Mouse (Mus musculus) kidney, embryonic 16.5 days (tissue): ENCODE results near the gene Gm20538. TPM values are rescaled to one million over a fixed set of nuclear protein-coding genes. Genes with fewer than 3 reads are reported as not detected.
A peak's percentile ranks its signal among the peaks of the same experiment; 100 is the strongest.

ENCODE experiments used
- ATAC-seq: fragments of 200-750 bp; cut with Nextera tagmentation; 2 replicates; pipeline ENCODE4 v1.8.0; 2017; ENCODE audit warnings: moderate TSS enrichment; ENCODE audit not compliant: low FRiP score, low TSS enrichment
- H3K27ac ChIP-seq: fragments of 300-500 bp; sonication (generic); 2 replicates; pipeline ENCODE4 v1.5.1; 2014; ENCODE audit warnings: low read length
- H3K27me3 ChIP-seq: fragments of 300-500 bp; sonication (generic); 2 replicates; pipeline ENCODE4 v1.6.1; 2014; ENCODE audit warnings: low read length, control low read depth, mixed read lengths; ENCODE audit not compliant: insufficient read depth
- H3K36me3 ChIP-seq: fragments of 300-500 bp; sonication (generic); 2 replicates; pipeline ENCODE4 v1.6.1; 2014; ENCODE audit warnings: low read length, control low read depth, mixed read lengths; ENCODE audit not compliant: insufficient read depth
- H3K4me1 ChIP-seq: fragments of 300-500 bp; sonication (generic); 2 replicates; pipeline ENCODE4 v1.6.1; 2014; ENCODE audit warnings: low read length, control low read depth, mixed read lengths; ENCODE audit not compliant: insufficient read depth
- H3K4me2 ChIP-seq: fragments of 300-500 bp; sonication (generic); replicated peaks from 2 replicates; pipeline ENCODE4 v1.6.1; 2014; ENCODE audit warnings: low read depth, low read length
- H3K4me3 ChIP-seq: fragments of 300-500 bp; sonication (generic); 2 replicates; pipeline ENCODE4 v1.5.1; 2014; ENCODE audit warnings: mild to moderate bottlenecking, low read length
- H3K9ac ChIP-seq: fragments of 300-500 bp; sonication (generic); replicated peaks from 2 replicates; pipeline ENCODE4 v1.6.1; 2014; ENCODE audit warnings: low read length
- H3K9me3 ChIP-seq: fragments of 300-500 bp; sonication (generic); 2 replicates; pipeline ENCODE4 v1.6.1; 2016; ENCODE audit warnings: low read length, control low read depth
- WGBS: fragments of 180-500 bp; shearing (Covaris S2); extraction: QIAGEN DNeasy Blood & Tissue Kit; methylation state at CpG from one replicate; pipeline ENCODE4 v1.1.7; 2014; 5-methylcytosine and 5-hydroxymethylcytosine counted together
- polyA plus RNA-seq: library from polyadenylated mRNA; unstranded; fragments of >200 nt; fragmentation: Nextera tagmentation; extraction: Ambion mirVana; gene quantifications from 2 replicates; pipeline ENCODE4 v1.2.1, GENCODE M21; 2015

Gene Gm20538
- polyA plus RNA-seq, 1 experiment from 2014 or later, result 1.2 TPM

DNA sequence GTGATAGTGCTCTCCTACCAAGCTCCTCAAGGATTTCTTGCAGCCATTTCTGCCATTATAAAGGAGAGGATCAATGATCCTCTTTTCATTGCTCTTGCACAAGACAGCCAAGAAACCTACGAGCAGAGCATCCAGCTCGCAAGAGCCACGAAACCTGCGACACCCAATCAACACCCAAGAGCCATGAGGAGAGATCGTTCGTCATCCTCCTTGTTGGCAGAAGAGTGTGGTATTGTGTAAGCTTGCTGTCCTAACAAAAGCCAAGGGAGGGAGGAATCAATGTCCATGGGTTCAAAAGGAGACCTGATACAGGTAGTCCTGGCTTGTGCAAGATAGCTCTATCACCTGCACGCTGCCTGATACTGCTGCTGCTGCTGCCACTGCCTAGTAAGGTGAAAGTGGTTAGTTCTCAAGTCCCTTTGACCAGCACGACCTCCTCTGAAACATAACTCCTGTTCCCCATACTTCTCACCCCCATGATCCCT, 9.9 kb downstream of the Gm20538 start:
- H3K9me3 ChIP-seq, result peaks cover 6% of the 10 kb centered on the region; the same call in 1 of the 2 replicates
- peaks cover 9% of the 10 kb centered on the region; the same call in 1 of the 2 replicates for H3K4me1 ChIP-seq
- H3K9ac ChIP-seq, result no peak overlapping the region
- H3K36me3 ChIP-seq, result no peaks in the 10 kb centered on the region
- H3K4me2 ChIP-seq, result no peak overlapping the region
- ATAC-seq, result no peak
- WGBS, result 84% methylated on average over 8 of the region's 8 CpGs
- no peak overlapping the region for H3K27ac ChIP-seq
- no peaks in the 10 kb centered on the region for H3K27me3 ChIP-seq
- H3K4me3 ChIP-seq, result no peak overlapping the region

DNA sequence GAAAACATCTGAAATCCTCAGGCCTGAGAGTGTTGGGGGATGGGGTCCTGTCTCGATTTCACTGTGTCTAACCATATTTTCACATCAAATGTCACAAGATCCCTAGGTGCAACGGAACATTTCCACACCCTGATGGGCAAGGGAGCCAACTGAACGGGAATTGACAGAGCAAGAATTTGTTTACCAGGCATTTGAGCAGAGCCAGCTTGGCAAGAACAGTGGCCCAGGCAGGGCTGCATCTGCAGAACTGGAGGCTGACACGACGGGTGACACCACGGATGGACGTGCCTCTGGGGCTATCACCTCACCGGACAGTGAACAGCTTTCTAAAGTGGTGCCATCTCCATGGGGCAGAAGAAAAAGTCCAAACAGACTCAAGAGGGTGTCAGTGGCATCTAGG, 15.2 kb downstream of the Gm20538 start:
- H3K4me1 ChIP-seq, result peaks cover 8% of the 10 kb centered on the region; the same call in 1 of the 2 replicates
- H3K36me3 ChIP-seq, result no peaks in the 10 kb centered on the region
- H3K27me3 ChIP-seq, result no peaks in the 10 kb centered on the region
- ATAC-seq, result no peak
- H3K4me2 ChIP-seq, result no peak overlapping the region
- H3K9ac ChIP-seq, result no peak overlapping the region
- 59% methylated on average over 8 of the region's 8 CpGs for WGBS
- no peak overlapping the region for H3K4me3 ChIP-seq
- H3K27ac ChIP-seq, result no peak overlapping the region
- H3K9me3 ChIP-seq, result peaks cover 6% of the 10 kb centered on the region; the same call in 1 of the 2 replicates

DNA sequence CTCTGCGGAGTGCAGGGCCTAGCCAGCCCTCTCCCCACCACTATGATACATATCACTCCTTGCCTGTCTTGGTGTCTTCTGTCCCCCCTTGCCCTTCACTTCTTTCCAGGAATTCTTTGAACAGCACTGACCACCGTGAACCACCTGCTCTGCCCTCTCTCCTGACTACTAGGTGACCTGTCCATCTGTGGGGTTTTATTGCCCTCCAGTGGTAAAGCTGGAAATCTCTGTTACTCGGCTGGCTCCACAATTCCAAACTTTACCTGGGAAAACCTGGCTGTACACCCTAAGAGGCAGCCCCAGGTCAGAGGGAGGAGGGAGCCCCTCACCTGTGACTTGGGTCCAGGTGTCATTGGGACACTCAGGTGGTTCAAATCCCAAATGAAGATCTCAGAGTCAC, 17.3 kb downstream of the Gm20538 start:
- no peaks in the 10 kb centered on the region; the same call in 1 of the 2 replicates for H3K27me3 ChIP-seq
- ATAC-seq, result no peak
- 34% methylated on average over 3 of the region's 3 CpGs for WGBS
- H3K4me1 ChIP-seq, result peaks cover 8% of the 10 kb centered on the region; the same call in 1 of the 2 replicates
- no peak overlapping the region for H3K4me2 ChIP-seq
- H3K4me3 ChIP-seq, result no peak overlapping the region
- no peaks in the 10 kb centered on the region for H3K9me3 ChIP-seq
- no peak overlapping the region for H3K27ac ChIP-seq
- no peak overlapping the region for H3K9ac ChIP-seq
- no peaks in the 10 kb centered on the region for H3K36me3 ChIP-seq

DNA sequence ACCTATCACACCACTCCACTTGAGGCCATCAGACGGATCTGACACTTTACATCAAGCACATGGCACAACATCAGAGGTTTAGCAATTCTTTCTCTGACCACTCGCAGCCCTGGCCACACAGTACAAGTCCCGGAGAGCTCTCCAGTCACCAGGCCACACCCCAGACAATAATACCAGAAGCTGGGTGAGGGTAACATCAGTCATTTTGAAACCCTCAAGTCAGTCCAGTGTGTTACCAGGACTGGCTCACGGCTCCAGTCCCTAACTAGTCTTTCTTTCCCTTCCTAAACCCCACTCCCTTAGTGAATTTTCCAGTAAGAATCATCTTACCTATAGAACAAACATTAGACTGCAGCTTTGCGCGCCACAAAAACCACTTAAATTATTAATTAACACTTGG, 22.6 kb downstream of the Gm20538 start:
- no peak overlapping the region for H3K4me3 ChIP-seq
- H3K27ac ChIP-seq, result no peak overlapping the region
- H3K4me2 ChIP-seq, result no peak overlapping the region
- H3K9ac ChIP-seq, result no peak overlapping the region
- H3K27me3 ChIP-seq, result no peaks in the 10 kb centered on the region; the same call in 1 of the 2 replicates
- no peak for ATAC-seq
- H3K4me1 ChIP-seq, result peaks cover 8% of the 10 kb centered on the region; the same call in 1 of the 2 replicates
- 82% methylated on average over 6 of the region's 6 CpGs for WGBS
- H3K36me3 ChIP-seq, result no peaks in the 10 kb centered on the region
- H3K9me3 ChIP-seq, result no peaks in the 10 kb centered on the region

DNA sequence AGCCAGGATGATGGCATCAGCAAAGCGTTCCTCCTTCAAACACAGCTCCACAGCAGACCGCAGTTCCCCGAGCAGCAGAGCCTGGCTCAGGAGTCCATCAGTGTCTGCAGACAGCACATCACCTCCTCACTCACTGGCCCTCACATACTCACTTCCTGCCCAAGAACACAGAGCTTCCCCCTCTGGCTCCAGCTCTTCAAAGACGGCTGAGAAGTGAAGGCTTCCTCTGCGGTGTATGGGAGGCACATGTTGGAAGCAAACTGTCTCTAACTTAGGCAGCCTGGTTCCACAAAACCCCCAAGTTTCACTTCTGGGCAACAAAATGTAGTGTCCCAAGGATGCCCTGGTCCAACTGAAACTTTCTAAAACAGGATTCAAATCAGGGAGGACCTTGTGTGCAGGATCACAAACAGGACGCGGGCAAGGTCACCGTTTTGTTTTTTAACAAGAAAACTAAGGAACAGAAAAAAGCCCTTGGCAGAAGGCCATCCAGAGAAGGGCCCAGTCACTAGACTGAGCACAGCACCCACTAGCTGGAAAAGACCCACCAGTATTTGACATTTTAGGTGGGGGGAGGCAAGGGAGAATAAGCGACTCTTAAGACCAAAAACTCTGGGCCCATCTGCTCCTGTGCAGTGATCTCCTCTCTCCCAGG, 27.0 kb downstream of the Gm20538 start:
- Histone ChIP-seq H3K4me1 (no peaks in the 10 kb centered on the region), H3K27ac (no peak overlapping the region), H3K4me3 (no peak overlapping the region), H3K27me3 (no peaks in the 10 kb centered on the region), H3K9me3 (no peaks in the 10 kb centered on the region), H3K36me3 (no peaks in the 10 kb centered on the region), H3K9ac (no peak overlapping the region), H3K4me2 (no peak overlapping the region)
- ATAC-seq, result no peak
- WGBS, result 71% methylated on average over 9 of the region's 9 CpGs

DNA sequence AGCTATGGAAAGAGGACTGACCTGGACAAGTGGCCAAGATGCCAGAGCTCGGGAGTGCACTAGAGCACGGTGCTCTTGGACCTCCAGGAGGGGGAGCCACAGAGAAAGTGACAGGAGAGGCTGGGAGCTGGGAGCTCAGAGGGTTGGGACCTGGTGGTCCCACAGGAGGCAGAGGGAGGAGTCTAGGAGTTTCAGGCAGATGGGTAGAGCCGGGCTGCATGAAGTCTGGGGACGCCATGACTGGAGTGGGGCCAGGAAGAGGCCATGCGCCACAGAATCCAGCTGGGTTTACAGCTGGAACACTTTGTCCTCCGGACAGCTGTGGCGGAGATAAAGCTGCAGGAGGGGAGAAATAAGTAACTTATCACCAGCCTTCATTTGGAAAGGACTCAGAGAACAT, 33.5 kb downstream of the Gm20538 start:
- H3K9me3 ChIP-seq, result no peaks in the 10 kb centered on the region
- H3K4me1 ChIP-seq, result peaks cover 49% of the 10 kb centered on the region
- H3K36me3 ChIP-seq, result no peaks in the 10 kb centered on the region
- no peak overlapping the region; the same call in 1 of the 2 replicates for H3K9ac ChIP-seq
- peak; percentile 75 for ATAC-seq
- 13% methylated on average over 7 of the region's 7 CpGs for WGBS
- 0 out of 2 replicates have a peak, but pooled peaks cover 3% of the 10 kb centered on the region for H3K27me3 ChIP-seq
- peak overlapping the region; percentile 13; the same call in 1 of the 2 replicates for H3K27ac ChIP-seq
- H3K4me3 ChIP-seq, result no peak overlapping the region
- H3K4me2 ChIP-seq, result no peak overlapping the region

DNA sequence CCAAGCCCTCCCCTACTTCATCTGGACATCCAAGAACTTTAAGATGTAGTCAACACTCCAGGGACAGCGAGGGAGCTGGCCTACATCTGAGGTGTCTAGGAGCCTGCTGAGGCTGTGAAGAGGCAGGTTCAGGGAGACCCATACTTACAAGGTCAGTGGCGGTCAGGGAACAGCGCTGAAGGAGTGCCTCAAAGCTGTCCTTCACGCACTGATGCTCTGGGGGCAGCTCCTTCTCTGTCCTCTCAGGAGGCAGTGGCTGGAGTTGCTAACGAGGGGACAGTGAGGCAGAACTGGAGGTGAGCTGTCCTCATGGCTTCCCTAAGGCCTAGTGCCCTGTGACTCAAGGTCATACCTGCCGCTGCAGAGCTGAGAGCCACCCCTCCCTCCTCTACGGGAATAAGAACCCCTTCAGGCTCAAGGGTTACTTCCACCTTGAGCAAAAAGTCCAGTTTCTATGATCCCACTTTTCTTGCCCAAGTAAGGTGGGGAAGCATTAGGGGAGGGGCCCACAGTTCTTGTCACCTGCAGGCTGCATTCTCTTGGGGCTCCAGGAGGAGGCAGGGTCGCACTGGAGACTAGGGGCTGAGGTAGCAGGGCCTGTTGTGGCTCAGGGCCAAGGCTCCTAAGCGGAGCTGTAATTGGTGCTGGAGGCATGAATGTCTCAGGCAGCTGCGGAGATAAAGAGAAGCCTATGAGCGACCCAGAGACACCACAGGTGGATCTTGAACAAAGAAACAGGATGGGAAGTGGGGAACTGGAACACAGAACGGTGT, 34.4 kb downstream of the Gm20538 start:
- 55% methylated on average over 12 of the region's 12 CpGs for WGBS
- Histone ChIP-seq H3K9me3 (no peaks in the 10 kb centered on the region), H3K4me1 (peaks cover 58% of the 10 kb centered on the region), H3K4me3 (no peak overlapping the region), H3K36me3 (no peaks in the 10 kb centered on the region), H3K27ac (0 out of 2 replicates have a peak overlapping the region, but pooled peaks have one; percentile 31), H3K4me2 (no peak overlapping the region), H3K27me3 (0 out of 2 replicates have a peak, but pooled peaks cover 3% of the 10 kb centered on the region), H3K9ac (no peak overlapping the region)
- ATAC-seq, result peak; percentile 29; the same call in 1 of the 2 replicates

DNA sequence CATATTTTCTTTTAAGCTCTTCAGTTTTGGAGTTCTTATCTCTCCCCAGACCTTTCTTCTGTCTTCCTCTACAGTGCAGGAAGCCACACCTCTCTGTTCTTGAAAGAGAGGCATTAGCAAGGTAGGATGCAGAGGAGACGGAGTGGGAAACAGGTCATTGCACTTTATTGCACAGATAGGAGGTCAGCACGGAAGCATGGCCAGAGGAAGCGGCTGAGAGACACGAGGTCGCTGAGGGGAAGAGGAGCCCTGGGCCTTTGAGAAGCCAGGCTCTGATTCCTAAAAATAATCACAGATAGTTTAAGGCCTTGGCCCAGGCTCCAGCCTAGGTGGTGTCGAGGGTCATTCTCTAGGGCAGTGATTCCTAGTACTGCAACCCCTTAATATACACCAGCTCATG, 36.9 kb downstream of the Gm20538 start:
- Histone ChIP-seq H3K27me3 (peaks cover 22% of the 10 kb centered on the region), H3K4me1 (peaks cover 82% of the 10 kb centered on the region), H3K4me2 (no peak overlapping the region), H3K4me3 (no peak overlapping the region), H3K36me3 (no peaks in the 10 kb centered on the region), H3K9me3 (no peaks in the 10 kb centered on the region), H3K27ac (peak overlapping the region; percentile 1; the same call in 1 of the 2 replicates), H3K9ac (no peak overlapping the region)
- 24% methylated on average over 6 of the region's 6 CpGs for whole genome bisulfite sequencing
- no peak for ATAC-seq

DNA sequence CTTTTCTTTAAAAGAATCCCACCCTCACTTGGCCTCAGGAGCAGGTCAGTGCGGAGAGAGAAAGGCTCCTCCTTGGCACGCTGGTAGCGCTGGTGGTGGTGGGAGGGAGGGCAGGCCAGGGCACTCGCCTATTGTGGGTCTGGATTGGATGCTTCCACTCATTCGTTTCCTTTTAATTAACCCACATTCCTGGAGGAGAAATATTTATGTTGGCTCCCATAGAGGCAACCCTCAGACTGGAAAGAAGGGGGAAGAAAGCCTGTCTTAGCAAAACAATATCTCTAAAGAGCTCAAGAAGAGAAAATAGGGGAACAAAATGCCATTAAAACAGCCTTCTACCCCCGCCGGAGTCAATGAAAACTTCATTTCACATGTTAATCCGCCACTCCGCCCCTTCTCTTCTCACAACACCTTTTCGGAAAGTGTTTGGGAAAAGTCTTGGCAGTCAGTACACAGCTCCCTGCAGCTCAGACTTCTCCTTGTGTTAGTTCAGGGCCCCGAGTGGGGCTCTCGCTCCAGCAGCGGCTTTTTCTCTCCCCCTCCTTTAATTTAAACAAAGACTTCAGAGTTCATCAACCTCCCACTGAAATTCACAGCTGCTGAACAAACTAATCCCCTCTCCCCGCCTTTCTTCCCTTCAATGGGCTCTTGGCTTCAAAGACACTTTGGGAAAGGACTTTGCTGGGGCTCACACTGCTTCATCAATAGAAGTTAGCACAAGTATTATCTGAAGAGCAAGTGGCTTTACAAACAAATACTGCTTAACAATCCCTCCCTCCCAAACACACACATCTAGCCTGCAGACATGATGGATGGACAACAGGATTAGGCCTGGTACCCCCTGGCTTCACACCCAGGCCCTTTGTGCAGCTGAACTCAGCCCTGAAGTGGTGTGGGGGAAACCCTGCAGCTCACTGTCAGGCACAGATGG, 37.8 kb downstream of the Gm20538 start:
- Histone ChIP-seq H3K4me2 (peak overlapping the region; percentile 7; the same call in 1 of the 2 replicates), H3K4me1 (peaks cover 82% of the 10 kb centered on the region), H3K9ac (no peak overlapping the region; the same call in none of the 2 replicates), H3K36me3 (no peaks in the 10 kb centered on the region), H3K4me3 (no peak overlapping the region), H3K9me3 (no peaks in the 10 kb centered on the region), H3K27me3 (peaks cover 28% of the 10 kb centered on the region), H3K27ac (peak overlapping the region; percentile 71)
- peak; percentile 40; the same call in 1 of the 2 replicates for ATAC-seq
- WGBS, result 11% methylated on average over 14 of the region's 14 CpGs
